Mouse (Mus musculus) thymus, adult 2 months (tissue): ENCODE data around the gene Kcnk2. TPM values are rescaled to one million over a fixed set of nuclear protein-coding genes. Genes with fewer than 3 reads are reported as not detected.
"Not testable (repeated sequence)": the region's sequence is repeated elsewhere in the genome, so short reads cannot be mapped to it uniquely, and the experiment has no call there.

Experiments
- DNase-seq: peaks from one replicate; pipeline ENCODE4 v3.0.0; 2021
- H3K27ac ChIP-seq: fragments of 200-500 bp; 2 replicates; pipeline ENCODE4 v1.5.1; 2012; ENCODE audit warnings: low read length, control low read depth; ENCODE audit not compliant: control insufficient read depth, insufficient read depth
- H3K27me3 ChIP-seq: fragments of 200-500 bp; 2 replicates; pipeline ENCODE4 v1.6.1; 2012; ENCODE audit warnings: mild to moderate bottlenecking, low read length, moderate library complexity, mixed read lengths; ENCODE audit not compliant: control insufficient read depth, insufficient read depth
- H3K36me3 ChIP-seq: fragments of 200-500 bp; 2 replicates; pipeline ENCODE4 v1.6.1; 2012; ENCODE audit warnings: mild to moderate bottlenecking, low read length, moderate library complexity; ENCODE audit not compliant: control insufficient read depth, insufficient read depth
- H3K4me1 ChIP-seq: fragments of 200-500 bp; replicated peaks from 2 replicates; pipeline ENCODE4 v1.6.1; 2012; ENCODE audit warnings: low read length; ENCODE audit not compliant: control insufficient read depth, insufficient read depth
- H3K4me3 ChIP-seq: fragments of 200-500 bp; 2 replicates; pipeline ENCODE4 v1.5.1; 2012; ENCODE audit warnings: mild to moderate bottlenecking, low read length, control low read depth, moderate library complexity; ENCODE audit not compliant: control insufficient read depth, insufficient read depth
- CTCF ChIP-seq: fragments of 200-500 bp; IDR thresholded peaks from 2 replicates; pipeline ENCODE4 v1.5.1; 2012; ENCODE audit warnings: mild to moderate bottlenecking, control low read depth, low read length, moderate library complexity, borderline replicate concordance; ENCODE audit not compliant: control insufficient read depth, poor library complexity, insufficient read depth; ENCODE audit errors: extremely low read depth
- POLR2A ChIP-seq: fragments of 200-500 bp; IDR thresholded peaks from 2 replicates; pipeline ENCODE4 v1.6.1; 2012; ENCODE audit warnings: mild to moderate bottlenecking, low read length, control low read depth, moderate library complexity; ENCODE audit not compliant: control insufficient read depth, poor library complexity, insufficient read depth; ENCODE audit errors: extremely low read depth
- WGBS: fragments of 180-500 bp; shearing (Covaris S2); methylation state at CpG from one replicate; pipeline ENCODE4 v1.1.7; 2018; 5-methylcytosine and 5-hydroxymethylcytosine counted together
- polyA plus RNA-seq: library from polyadenylated mRNA; depleted of rRNA; stranded (reverse); fragments of >200 nt; gene quantifications from 2 replicates; pipeline ENCODE4 v1.2.3, GENCODE M21; 2012

Kcnk2 gene
- polyA plus RNA-seq, 1 experiment = 4.4 TPM

- 92% methylated on average over 8 of the region's 8 CpGs for WGBS
- no peak overlapping the region for H3K27ac ChIP-seq
- no peaks in the 10 kb centered on the region for H3K27me3 ChIP-seq
- no peak overlapping the region for H3K4me3 ChIP-seq
- H3K36me3 ChIP-seq = no peaks in the 10 kb centered on the region
- DNase-seq = no peak
- TF ChIP-seq POLR2A (no peak), CTCF (no peak)
- H3K4me1 ChIP-seq = no peaks in the 10 kb centered on the region
Observed at GRCm38 (mm10) chr1:189288948-189289347, 113.1 kb downstream of the Kcnk2 start.

- Histone ChIP-seq H3K4me3 (no peak overlapping the region), H3K36me3 (no peaks in the 10 kb centered on the region), H3K4me1 (no peaks in the 10 kb centered on the region), H3K27ac (no peak overlapping the region), H3K27me3 (no peaks in the 10 kb centered on the region)
- 92% methylated on average over 2 of the region's 2 CpGs for WGBS
- no peak for TF ChIP-seq POLR2A
- no peak for TF ChIP-seq CTCF
- DNase-seq = no peak
Observed at GRCm38 (mm10) chr1:189272281-189272680, 129.8 kb downstream of the Kcnk2 start.

- H3K36me3 ChIP-seq = no peaks in the 10 kb centered on the region
- H3K4me3 ChIP-seq = no peak overlapping the region
- H3K4me1 ChIP-seq = no peaks in the 10 kb centered on the region
- no peak overlapping the region for H3K27ac ChIP-seq
- TF ChIP-seq CTCF (no peak), POLR2A (no peak)
- DNase-seq = no peak
- no peaks in the 10 kb centered on the region for H3K27me3 ChIP-seq
Observed at GRCm38 (mm10) chr1:189253631-189254030, 148.4 kb downstream of the Kcnk2 start.

GRCm38 (mm10) chr1:189253207-189253606, 148.9 kb downstream of the Kcnk2 start:
- WGBS = 69% methylated on average over 3 of the region's 3 CpGs
- H3K27ac ChIP-seq = no peak overlapping the region
- TF ChIP-seq POLR2A (no peak), CTCF (no peak)
- H3K36me3 ChIP-seq = no peaks in the 10 kb centered on the region
- H3K27me3 ChIP-seq = no peaks in the 10 kb centered on the region
- DNase-seq = peak; percentile 9
- H3K4me3 ChIP-seq = no peak overlapping the region
- H3K4me1 ChIP-seq = no peaks in the 10 kb centered on the region

- not testable (repeated sequence) for H3K4me3 ChIP-seq, H3K27me3 ChIP-seq, H3K4me1 ChIP-seq, H3K27ac ChIP-seq, DNase-seq, H3K36me3 ChIP-seq
- WGBS = 86% methylated on average over 2 of the region's 2 CpGs
Observed at GRCm38 (mm10) chr1:189243206-189243605, 158.9 kb downstream of the Kcnk2 start.

- no peak for DNase-seq
- Histone ChIP-seq H3K36me3 (no peaks in the 10 kb centered on the region), H3K27me3 (no peaks in the 10 kb centered on the region), H3K4me3 (no peak overlapping the region), H3K4me1 (no peaks in the 10 kb centered on the region), H3K27ac (no peak overlapping the region)
- 59% methylated on average over 5 of the region's 5 CpGs for WGBS
- TF ChIP-seq CTCF = no peak
- TF ChIP-seq POLR2A = no peak
Observed at GRCm38 (mm10) chr1:189235261-189235660, 166.8 kb downstream of the Kcnk2 start.

- 65% methylated on average over 6 of the region's 6 CpGs for WGBS
- no peaks in the 10 kb centered on the region for H3K27me3 ChIP-seq
- no peak overlapping the region for H3K27ac ChIP-seq
- H3K4me3 ChIP-seq = no peak overlapping the region
- DNase-seq = no peak
- no peaks in the 10 kb centered on the region for H3K4me1 ChIP-seq
- no peaks in the 10 kb centered on the region for H3K36me3 ChIP-seq
- TF ChIP-seq POLR2A (no peak), CTCF (no peak)
Observed at GRCm38 (mm10) chr1:189232829-189233228, 169.2 kb downstream of the Kcnk2 start.
